Mouse (Mus musculus) ES-Bruce4 (cell line): ENCODE measurements around the gene Gja4. TPM values are rescaled to one million over a fixed set of nuclear protein-coding genes. Genes with fewer than 3 reads are reported as not detected.

Experiments
- H3K27ac ChIP-seq: 2 replicates; pipeline ENCODE4 v1.5.1; 2012; ENCODE audit warnings: low read length, inconsistent platforms; ENCODE audit not compliant: insufficient read depth
- H3K27me3 ChIP-seq: 2 replicates; pipeline ENCODE4 v1.6.1; 2012; ENCODE audit warnings: mild to moderate bottlenecking, low read length, inconsistent platforms; ENCODE audit not compliant: control insufficient read depth, poor library complexity, insufficient read depth, severe bottlenecking
- H3K36me3 ChIP-seq: 2 replicates; pipeline ENCODE4 v1.6.1; 2012; ENCODE audit warnings: inconsistent platforms, mild to moderate bottlenecking, low read length, moderate library complexity; ENCODE audit not compliant: control insufficient read depth, poor library complexity, insufficient read depth, severe bottlenecking
- H3K4me1 ChIP-seq: one replicate; pipeline ENCODE4 v1.8.1; 2011; ENCODE audit warnings: low read length; ENCODE audit not compliant: control insufficient read depth, insufficient read depth
- H3K4me3 ChIP-seq: 2 replicates; pipeline ENCODE4 v1.5.1; 2011; ENCODE audit warnings: low read depth, mild to moderate bottlenecking, low read length
- H3K9ac ChIP-seq: 2 replicates; pipeline ENCODE4 v1.6.1; 2012; ENCODE audit warnings: low read depth, mild to moderate bottlenecking, inconsistent platforms; ENCODE audit not compliant: poor library complexity, severe bottlenecking
- H3K9me3 ChIP-seq: replicated peaks from 2 replicates; pipeline ENCODE4 v1.6.1; 2012; ENCODE audit warnings: mild to moderate bottlenecking, low read length, inconsistent platforms; ENCODE audit not compliant: control insufficient read depth, poor library complexity, insufficient read depth, severe bottlenecking
- CTCF ChIP-seq: IDR thresholded peaks from one replicate; pipeline ENCODE4 v1.8.1; 2011; ENCODE audit warnings: low read depth, low read length
- EP300 ChIP-seq: IDR thresholded peaks from 2 replicates; pipeline ENCODE4 v1.6.1; 2011; ENCODE audit warnings: low read depth, low read length; ENCODE audit not compliant: insufficient read depth
- POLR2A ChIP-seq: IDR thresholded peaks from one replicate; pipeline ENCODE4 v1.8.1; 2011; ENCODE audit warnings: low read length; ENCODE audit not compliant: insufficient read depth
- polyA plus RNA-seq: library from polyadenylated mRNA; stranded (reverse); fragments of >200 nt; gene quantifications from 2 replicates; pipeline ENCODE4 v1.2.4, GENCODE M21; 2011; ENCODE audit warnings: low read depth; ENCODE audit not compliant: missing spikeins, insufficient read depth, insufficient read length

The Gja4 gene
- polyA plus RNA-seq, 1 experiment: 1.4 TPM

- H3K27ac ChIP-seq: no peak within 1 kb of the TSS; the same call in 1 of the 2 replicates
- H3K9me3 ChIP-seq: no peaks in the 10 kb centered on the region
- H3K4me1 ChIP-seq: peaks cover 4% of the 10 kb centered on the region
- H3K9ac ChIP-seq: 0 out of 2 replicates have a peak within 1 kb of the TSS, but pooled peaks have one; percentile 5
- 0 out of 2 replicates have a peak within 1 kb of the TSS, but pooled peaks have one; percentile 10 for H3K4me3 ChIP-seq
- H3K36me3 ChIP-seq: peaks cover 9% of the 10 kb centered on the region; the same call in 1 of the 2 replicates
- TF ChIP-seq POLR2A (no peak), CTCF (no peak), EP300 (0 out of 2 replicates have a peak, but pooled peaks have one; percentile 31)
- H3K27me3 ChIP-seq: no peaks in the 10 kb centered on the region
Observed at GRCm38 (mm10) chr4:127353951-127354438, 40.2 kb upstream of the Gja4 start, which contains the start of gene Gjb4. Gjb4 (minus strand) TSS chr4:127354081.

- Histone ChIP-seq H3K4me1 (peaks cover 3% of the 10 kb centered on the region), H3K4me3 (no peak overlapping the region), H3K27ac (no peak overlapping the region), H3K9ac (no peak overlapping the region), H3K9me3 (no peaks in the 10 kb centered on the region), H3K27me3 (no peaks in the 10 kb centered on the region), H3K36me3 (peaks cover 9% of the 10 kb centered on the region; the same call in 1 of the 2 replicates)
- TF ChIP-seq CTCF (no peak), EP300 (no peak), POLR2A (no peak)
Observed at GRCm38 (mm10) chr4:127352594-127352993, 38.8 kb upstream of the Gja4 start.

GRCm38 (mm10) chr4:127349560-127350300 lies 35.9 kb upstream of the Gja4 start:
- Histone ChIP-seq H3K9ac (no peak overlapping the region), H3K9me3 (no peaks in the 10 kb centered on the region)
- no peak for TF ChIP-seq CTCF
- TF ChIP-seq EP300: no peak
- no peak for TF ChIP-seq POLR2A

GRCm38 (mm10) chr4:127345000-127345399 lies 31.2 kb upstream of the Gja4 start:
- Histone ChIP-seq H3K9me3 (no peaks in the 10 kb centered on the region), H3K4me1 (peaks cover 4% of the 10 kb centered on the region), H3K27ac (peak overlapping the region; percentile 97), H3K27me3 (no peaks in the 10 kb centered on the region), H3K4me3 (no peak overlapping the region), H3K9ac (no peak overlapping the region), H3K36me3 (no peaks in the 10 kb centered on the region)
- peak; percentile 97 for TF ChIP-seq EP300
- TF ChIP-seq POLR2A: no peak
- no peak for TF ChIP-seq CTCF

More at GRCm38 (mm10) chr4:127349560-127350300, 35.9 kb upstream of the Gja4 start:
- no peak overlapping the region for H3K27ac ChIP-seq
- H3K4me3 ChIP-seq: no peak overlapping the region
- H3K36me3 ChIP-seq: no peaks in the 10 kb centered on the region
- H3K4me1 ChIP-seq: no peaks in the 10 kb centered on the region
- H3K27me3 ChIP-seq: no peaks in the 10 kb centered on the region

GRCm38 (mm10) chr4:127341372-127341771 lies 27.5 kb upstream of the Gja4 start:
- Histone ChIP-seq H3K9me3 (no peaks in the 10 kb centered on the region), H3K27me3 (no peaks in the 10 kb centered on the region), H3K4me3 (peak overlapping the region; percentile 33), H3K36me3 (no peaks in the 10 kb centered on the region), H3K9ac (peak overlapping the region; percentile 38), H3K27ac (peak overlapping the region; percentile 14), H3K4me1 (peaks cover 10% of the 10 kb centered on the region)
- TF ChIP-seq CTCF (no peak), EP300 (no peak), POLR2A (no peak)

- Histone ChIP-seq H3K27me3 (no peaks in the 10 kb centered on the region), H3K9me3 (no peaks in the 10 kb centered on the region), H3K4me1 (peaks cover 7% of the 10 kb centered on the region), H3K9ac (no peak overlapping the region), H3K36me3 (no peaks in the 10 kb centered on the region), H3K27ac (peak overlapping the region; percentile 48; the same call in 1 of the 2 replicates), H3K4me3 (no peak overlapping the region)
- TF ChIP-seq EP300 (no peak), POLR2A (no peak), CTCF (no peak)
Observed at GRCm38 (mm10) chr4:127337668-127338067, 23.8 kb upstream of the Gja4 start.
